Mouse (Mus musculus) forebrain, embryonic 14.5 days (tissue): ENCODE measurements around the gene Ppp5c. TPM values are rescaled to one million over a fixed set of nuclear protein-coding genes. Genes with fewer than 3 reads are reported as not detected.

Source experiments
- ATAC-seq: fragments of 200-750 bp; cut with Nextera tagmentation; 2 replicates; pipeline ENCODE4 v1.8.0; 2017; ENCODE audit warnings: mild to moderate bottlenecking, moderate library complexity
- DNase-seq: peaks from one replicate; pipeline ENCODE4 v3.0.0-alpha.2; 2015; ENCODE audit warnings: low spot score
- H3K27ac ChIP-seq: fragments of 300-500 bp; sonication (generic); 2 replicates; pipeline ENCODE4 v1.5.1; 2014; ENCODE audit warnings: low read depth, mild to moderate bottlenecking, control low read depth, low read length, moderate library complexity
- H3K27me3 ChIP-seq: fragments of 300-500 bp; sonication (generic); replicated peaks from 2 replicates; pipeline ENCODE4 v1.6.1; 2014; ENCODE audit warnings: low read length, control low read depth, mixed read lengths; ENCODE audit not compliant: control insufficient read depth, insufficient read depth
- H3K36me3 ChIP-seq: fragments of 300-500 bp; sonication (generic); 2 replicates; pipeline ENCODE4 v1.6.1; 2014; ENCODE audit warnings: low read length, control low read depth; ENCODE audit not compliant: control insufficient read depth, insufficient read depth
- H3K4me1 ChIP-seq: fragments of 300-500 bp; sonication (generic); 2 replicates; pipeline ENCODE4 v1.6.1; 2014; ENCODE audit warnings: antibody characterized with exemption, low read length, control low read depth; ENCODE audit not compliant: control insufficient read depth, insufficient read depth
- H3K4me2 ChIP-seq: fragments of 300-500 bp; sonication (generic); 2 replicates; pipeline ENCODE4 v1.6.1; 2014; ENCODE audit warnings: mild to moderate bottlenecking, control low read depth, low read length
- H3K4me3 ChIP-seq: fragments of 300-500 bp; sonication (generic); 2 replicates; pipeline ENCODE4 v1.5.1; 2014; ENCODE audit warnings: low read depth, low read length, control low read depth
- H3K9ac ChIP-seq: fragments of 300-500 bp; sonication (generic); 2 replicates; pipeline ENCODE4 v1.6.1; 2014; ENCODE audit warnings: mild to moderate bottlenecking, low read length, control low read depth, moderate library complexity
- H3K9me3 ChIP-seq: fragments of 300-500 bp; sonication (generic); replicated peaks from 2 replicates; pipeline ENCODE4 v1.6.1; 2016; ENCODE audit warnings: low read length, control low read depth, mixed read lengths; ENCODE audit not compliant: control insufficient read depth
- WGBS: fragments of 180-500 bp; shearing (Covaris S2); extraction: QIAGEN DNeasy Blood & Tissue Kit; methylation state at CpG from one replicate; pipeline ENCODE4 v1.1.7; 2014; 5-methylcytosine and 5-hydroxymethylcytosine counted together
- polyA plus RNA-seq: library from polyadenylated mRNA; unstranded; fragments of >200 nt; fragmentation: Nextera tagmentation; extraction: Ambion mirVana; gene quantifications from 2 replicates; pipeline ENCODE4 v1.2.1, GENCODE M21; 2014

Gene Ppp5c
- polyA plus RNA-seq, 1 experiment from 2014 or later, result 112 TPM

DNA sequence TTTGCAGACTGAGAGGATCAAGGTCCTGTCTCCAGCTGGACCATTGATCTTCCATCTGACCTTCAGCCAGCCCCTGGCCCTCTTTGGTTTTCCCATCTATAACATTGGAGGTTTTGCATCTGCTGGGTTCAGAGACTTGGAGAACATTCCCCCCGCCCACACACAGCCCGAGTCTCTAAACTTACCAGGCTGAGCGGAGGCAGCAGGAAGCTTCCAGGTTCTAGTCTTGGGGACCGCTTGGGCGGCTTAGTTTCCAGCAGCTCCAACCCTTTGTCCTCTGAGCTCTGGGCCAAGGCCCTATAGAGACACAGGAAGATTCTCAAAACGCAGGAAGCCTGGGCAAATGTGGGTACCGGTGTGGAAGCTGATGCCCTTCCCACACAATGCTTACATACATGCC, 11.6 kb upstream of the Ppp5c start:
- DNase-seq (no peak), ATAC-seq (no peak)
- no peaks in the 10 kb centered on the region for H3K9me3 ChIP-seq
- no peak overlapping the region for H3K4me3 ChIP-seq
- H3K36me3 ChIP-seq, result peaks cover 6% of the 10 kb centered on the region
- no peaks in the 10 kb centered on the region for H3K4me1 ChIP-seq
- no peak overlapping the region for H3K9ac ChIP-seq
- H3K27me3 ChIP-seq, result no peaks in the 10 kb centered on the region
- 95% methylated on average over 7 of the region's 7 CpGs for WGBS
- H3K4me2 ChIP-seq, result no peak overlapping the region
- no peak overlapping the region for H3K27ac ChIP-seq

DNA sequence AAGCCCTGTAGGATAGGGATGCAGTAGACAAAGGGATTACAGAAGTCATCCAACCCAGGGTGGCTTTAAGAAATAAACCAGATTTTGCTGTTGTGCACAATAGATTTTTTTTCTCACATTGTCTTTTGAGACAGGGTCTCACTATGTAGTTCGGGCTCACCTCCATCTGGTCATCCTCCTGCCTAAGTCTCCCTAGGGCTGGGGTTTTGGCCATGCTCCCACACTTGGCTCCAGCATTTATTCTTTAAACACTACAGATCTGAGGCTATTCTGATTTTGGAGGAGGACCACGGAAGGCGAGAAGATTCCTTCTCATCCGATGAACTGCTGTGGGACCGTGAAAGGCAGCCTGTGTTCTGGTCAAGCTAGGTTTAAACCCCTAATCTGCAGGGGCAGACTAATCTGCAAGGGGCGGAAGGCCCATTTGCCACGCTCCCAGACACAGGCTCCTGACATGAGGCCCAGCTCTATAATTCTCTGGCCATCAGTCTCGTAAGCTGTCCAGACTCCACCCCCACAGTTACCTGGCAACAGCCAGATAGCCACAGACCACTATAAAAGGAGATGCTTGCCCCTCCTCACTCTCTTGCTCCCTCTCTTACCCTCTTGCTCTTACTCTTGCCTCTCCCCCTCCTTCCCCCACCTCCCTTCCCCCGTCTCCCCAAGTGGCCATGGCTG, 10.4 kb upstream of the Ppp5c start:
- ATAC-seq, result no peak
- 49% methylated on average over 9 of the region's 9 CpGs for WGBS
- Histone ChIP-seq H3K4me3 (no peak overlapping the region), H3K36me3 (peaks cover 6% of the 10 kb centered on the region), H3K4me2 (no peak overlapping the region), H3K9ac (no peak overlapping the region), H3K4me1 (no peaks in the 10 kb centered on the region), H3K9me3 (no peaks in the 10 kb centered on the region), H3K27ac (no peak overlapping the region), H3K27me3 (no peaks in the 10 kb centered on the region)
- DNase-seq, result no peak

DNA sequence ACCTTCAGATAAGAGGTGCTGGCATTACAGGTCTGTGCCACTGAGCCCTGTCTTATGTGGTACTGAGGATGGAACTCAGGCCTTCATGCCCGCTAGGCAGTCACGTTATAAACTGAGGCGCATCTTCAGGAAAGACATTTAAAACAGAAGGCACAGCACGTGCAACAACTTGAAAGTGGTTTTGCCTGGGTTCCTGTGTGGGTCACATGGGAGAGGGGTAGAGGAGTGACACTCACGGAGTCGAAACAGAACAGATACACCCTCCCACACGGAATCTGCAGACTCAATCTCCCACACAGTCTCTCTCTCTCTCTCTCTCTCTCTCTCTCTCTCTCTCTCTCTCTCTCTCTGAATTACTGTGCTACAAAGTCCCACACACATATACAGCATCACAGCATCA, 2.5 kb upstream of the Ppp5c start:
- WGBS, result 82% methylated on average over 7 of the region's 7 CpGs
- ATAC-seq, result no peak

DNA sequence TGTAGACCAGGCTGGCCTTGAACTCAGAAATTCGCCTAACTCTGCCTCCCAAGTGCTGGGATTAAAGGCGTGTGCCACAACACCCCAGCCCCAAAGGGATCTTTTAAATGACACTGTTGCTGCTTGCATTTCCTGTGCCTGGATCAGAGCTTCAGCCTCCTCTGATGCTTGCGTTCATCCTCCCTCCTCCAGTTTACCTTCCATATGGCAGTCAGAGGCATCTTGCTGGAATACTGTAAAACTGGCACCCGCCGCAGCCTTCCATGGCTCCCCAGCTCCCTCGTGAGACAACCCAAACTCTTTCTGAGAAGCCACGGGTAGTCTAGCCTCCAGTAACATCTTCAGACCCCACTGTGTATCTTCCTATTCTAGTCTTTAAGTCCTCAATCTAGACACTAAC, 1.2 kb upstream of the Ppp5c start:
- 77% methylated on average over 7 of the region's 7 CpGs for WGBS
- ATAC-seq (no peak), DNase-seq (no peak)
- Histone ChIP-seq H3K4me1 (peaks cover 13% of the 10 kb centered on the region), H3K9ac (no peak overlapping the region), H3K9me3 (no peaks in the 10 kb centered on the region), H3K27ac (no peak overlapping the region), H3K27me3 (no peaks in the 10 kb centered on the region), H3K4me2 (no peak overlapping the region), H3K36me3 (peaks cover 9% of the 10 kb centered on the region; the same call in 1 of the 2 replicates), H3K4me3 (no peak overlapping the region)

More for the DNA sequence above, 2.5 kb upstream of the Ppp5c start:
- Histone ChIP-seq H3K36me3 (peaks cover 5% of the 10 kb centered on the region; the same call in 1 of the 2 replicates), H3K9me3 (no peaks in the 10 kb centered on the region), H3K4me3 (no peak overlapping the region), H3K4me2 (no peak overlapping the region), H3K4me1 (peaks cover 13% of the 10 kb centered on the region), H3K27me3 (no peaks in the 10 kb centered on the region), H3K27ac (no peak overlapping the region), H3K9ac (no peak overlapping the region)
- DNase-seq, result no peak

DNA sequence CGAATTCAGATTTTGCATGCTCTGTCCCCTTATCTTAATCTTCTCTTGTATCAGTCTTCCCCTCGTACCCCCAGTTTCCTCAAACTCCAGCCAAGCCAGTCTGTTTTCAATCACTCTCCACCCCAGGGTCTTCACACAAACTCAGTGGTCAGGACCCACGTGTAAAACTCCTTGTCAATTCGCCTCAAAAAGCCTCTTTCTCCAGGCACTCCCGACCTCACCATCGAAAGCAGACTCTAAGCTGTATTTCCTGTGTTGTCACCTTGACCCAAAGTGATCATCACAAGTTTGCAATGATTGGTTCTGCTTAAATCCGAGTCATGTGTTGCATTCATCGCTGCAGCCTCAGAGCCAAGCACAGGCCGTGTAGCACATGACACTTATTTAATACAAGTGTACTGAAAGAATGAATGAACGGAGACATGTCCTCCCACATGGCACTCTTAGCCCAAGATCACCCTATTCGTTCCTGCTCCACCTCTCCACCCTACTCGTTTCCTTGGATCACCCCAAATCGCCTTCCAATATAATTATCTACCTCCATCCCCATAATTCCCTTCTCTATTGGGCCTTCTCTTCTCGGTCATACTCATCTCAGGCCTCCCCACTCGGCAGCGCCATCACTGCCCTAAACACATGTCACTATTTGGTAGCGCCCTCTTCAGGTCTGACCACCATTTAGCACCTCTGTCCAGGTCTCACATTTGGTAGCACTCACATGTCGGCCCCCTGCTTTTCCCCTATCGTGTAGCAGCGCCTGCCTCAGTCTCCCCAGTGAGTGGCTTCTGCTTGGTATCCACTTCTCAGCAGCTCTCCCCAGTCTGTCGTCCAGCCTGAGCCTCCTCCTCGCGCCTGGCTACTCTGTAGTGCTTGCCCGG, 775 bp downstream of the Ppp5c start:
- H3K9ac ChIP-seq, result peak overlapping the region; percentile 88
- 10% methylated on average over 24 of the region's 24 CpGs for WGBS
- peak overlapping the region; percentile 81 for H3K4me3 ChIP-seq
- ATAC-seq (peak; percentile 71; the same call in 1 of the 2 replicates), DNase-seq (peak; percentile 75)
- peaks cover 13% of the 10 kb centered on the region for H3K4me1 ChIP-seq
- H3K36me3 ChIP-seq, result peaks cover 28% of the 10 kb centered on the region
- peak overlapping the region; percentile 73 for H3K4me2 ChIP-seq
- 0 out of 2 replicates have a peak overlapping the region, but pooled peaks have one; percentile 27 for H3K27ac ChIP-seq
- no peaks in the 10 kb centered on the region for H3K9me3 ChIP-seq
- no peaks in the 10 kb centered on the region for H3K27me3 ChIP-seq

DNA sequence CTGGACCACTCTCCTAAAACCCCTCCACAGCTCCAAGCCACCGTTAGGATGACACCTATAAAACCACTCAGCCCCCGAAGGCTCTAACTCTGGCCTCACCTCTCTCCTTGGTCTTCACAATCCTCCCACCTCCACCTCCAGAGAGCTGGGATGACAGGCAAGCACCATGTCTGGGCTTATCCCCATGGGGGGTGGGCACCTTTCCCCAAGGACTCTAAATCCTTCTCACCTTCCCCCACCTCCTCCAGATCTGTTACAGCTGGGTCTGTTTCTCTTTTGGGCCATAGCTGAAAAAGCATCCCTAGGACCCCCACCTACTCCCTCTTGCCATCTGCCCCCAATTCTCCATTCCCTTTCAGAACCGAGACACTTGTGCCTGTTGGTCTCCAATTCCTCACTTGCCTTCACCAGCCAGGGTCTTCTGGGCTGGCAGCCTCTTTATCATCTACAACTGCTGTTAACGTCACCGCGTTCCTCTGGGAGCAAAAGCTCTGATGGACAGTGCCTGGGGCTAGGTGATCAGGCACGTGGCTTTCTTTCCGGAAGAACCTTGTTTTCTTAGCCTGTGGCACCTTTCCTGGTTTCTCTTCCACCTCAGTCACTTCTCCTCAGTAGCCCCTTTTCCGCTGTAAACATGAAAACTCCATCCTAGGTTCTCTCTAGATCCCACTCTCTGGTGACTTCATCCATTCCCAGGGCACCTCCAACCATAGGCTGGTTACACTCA, 1.7 kb downstream of the Ppp5c start:
- Histone ChIP-seq H3K4me3 (peak overlapping the region; percentile 81; the same call in 1 of the 2 replicates), H3K36me3 (peaks cover 37% of the 10 kb centered on the region), H3K9me3 (no peaks in the 10 kb centered on the region), H3K27me3 (no peaks in the 10 kb centered on the region), H3K9ac (peak overlapping the region; percentile 43; the same call in 1 of the 2 replicates), H3K4me2 (peak overlapping the region; percentile 73), H3K27ac (no peak overlapping the region), H3K4me1 (peaks cover 13% of the 10 kb centered on the region)
- WGBS, result 90% methylated on average over 9 of the region's 9 CpGs
- DNase-seq (no peak), ATAC-seq (no peak)

DNA sequence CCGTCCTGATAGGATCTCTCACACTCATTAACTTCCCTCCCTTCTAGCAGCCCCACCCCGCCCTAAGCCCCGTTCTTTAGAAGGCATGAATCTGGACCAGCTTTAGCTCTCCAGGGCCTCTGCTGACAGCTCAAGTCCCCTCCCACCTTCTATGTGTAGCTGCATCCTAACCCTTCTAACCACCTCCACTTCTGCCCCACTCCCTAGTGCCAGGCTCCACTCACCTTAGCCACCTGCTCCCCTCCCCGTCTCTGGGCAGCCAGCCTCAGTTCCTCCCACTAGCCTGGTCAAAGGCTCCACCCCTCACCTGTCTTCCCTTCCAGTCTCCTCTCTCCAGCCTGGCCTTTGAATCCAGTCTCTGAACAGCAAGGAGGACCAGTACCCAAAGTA, 2.2 kb downstream of the Ppp5c start:
- Histone ChIP-seq H3K27me3 (no peaks in the 10 kb centered on the region), H3K27ac (no peak overlapping the region), H3K4me1 (peaks cover 13% of the 10 kb centered on the region), H3K36me3 (peaks cover 43% of the 10 kb centered on the region), H3K9me3 (no peaks in the 10 kb centered on the region), H3K9ac (0 out of 2 replicates have a peak overlapping the region, but pooled peaks have one; percentile 13), H3K4me3 (no peak overlapping the region), H3K4me2 (no peak overlapping the region)
- ATAC-seq (no peak), DNase-seq (no peak)
- WGBS, result 73% methylated on average over 4 of the region's 4 CpGs

DNA sequence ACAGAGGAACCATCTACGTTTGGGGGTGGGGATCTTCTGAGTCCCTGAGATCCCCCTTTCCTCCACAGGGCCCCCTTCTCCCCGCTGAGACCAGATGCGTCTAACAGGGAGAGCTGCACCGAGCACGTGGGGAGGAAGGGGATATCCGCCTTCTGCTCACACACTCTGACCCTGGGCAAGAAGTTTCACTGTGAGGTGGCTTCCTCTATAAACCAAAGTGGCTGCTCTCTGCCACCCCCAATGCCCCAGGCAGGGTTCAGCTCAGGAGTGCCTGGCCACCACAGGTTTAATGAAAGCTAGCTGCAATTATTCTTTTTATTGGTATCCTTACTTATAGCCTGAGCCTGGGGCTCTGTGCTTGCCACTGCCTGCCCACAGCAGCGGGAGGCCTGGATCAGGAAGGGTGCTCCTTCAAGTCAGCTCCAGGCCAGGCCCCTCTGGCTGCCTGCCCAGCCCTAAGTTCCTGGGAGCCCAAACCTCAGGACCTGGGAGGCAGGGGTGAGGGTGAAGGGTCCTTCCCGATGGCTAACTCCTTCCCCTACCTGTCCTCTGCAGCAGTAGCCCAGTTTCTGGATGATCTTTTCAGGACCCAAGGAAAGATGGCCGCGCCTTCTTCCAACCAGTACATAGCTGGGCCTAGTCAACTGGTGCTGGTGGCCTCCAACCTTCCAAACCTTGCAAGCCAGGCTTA, 2.8 kb downstream of the Ppp5c start:
- H3K27me3 ChIP-seq, result no peaks in the 10 kb centered on the region
- H3K9ac ChIP-seq, result peak overlapping the region; percentile 37; the same call in 1 of the 2 replicates
- DNase-seq, result no peak
- peaks cover 48% of the 10 kb centered on the region for H3K36me3 ChIP-seq
- no peak overlapping the region for H3K4me3 ChIP-seq
- H3K4me2 ChIP-seq, result no peak overlapping the region
- H3K9me3 ChIP-seq, result no peaks in the 10 kb centered on the region
- ATAC-seq, result no peak
- H3K4me1 ChIP-seq, result peaks cover 13% of the 10 kb centered on the region
- WGBS, result 89% methylated on average over 10 of the region's 10 CpGs
- no peak overlapping the region for H3K27ac ChIP-seq
